7 mouse cellular contexts compared by ENCODE assay signal in genomic region chr14:21051380-21052111, GRCm38 (mm10). TPM values are rescaled to one million over a fixed set of nuclear protein-coding genes. Genes with fewer than 3 reads are reported as not detected.
DNase-seq lines count a peak whose midpoint lies in the region; ATAC-seq and TF ChIP-seq lines count a peak whose summit lies in the region.

No protein-coding gene starts in this region.

- peak overlapping the region; percentile 83 for H3K4me3 ChIP-seq in lung, postnatal 0 days (ENCODE audit: low read depth, low read length)
- H3K4me3 ChIP-seq in embryonic facial prominence, embryonic 14.5 days (ENCODE audit: low read depth, low read length): peak overlapping the region; percentile 88
- H3K4me3 ChIP-seq in limb, embryonic 11.5 days (ENCODE audit: low read depth, low read length): peak overlapping the region; percentile 88
- H3K4me3 ChIP-seq in olfactory bulb, adult 2 months (ENCODE audit: insufficient read depth, low read depth, low read length): peak overlapping the region; percentile 77

- no peak for TF ChIP-seq EP300 in lung, postnatal 0 days (IDR thresholded peaks at IDR 0.05)

- no peaks in the 10 kb centered on the region for H3K4me1 ChIP-seq in lung, postnatal 0 days (ENCODE audit: insufficient read depth, low read depth, low read length)
- H3K4me1 ChIP-seq in embryonic facial prominence, embryonic 14.5 days (ENCODE audit: control insufficient read depth, insufficient read depth, low read length): peaks cover 12% of the 10 kb centered on the region; the same call in 1 of the 2 replicates
- H3K4me1 ChIP-seq in limb, embryonic 11.5 days (ENCODE audit: control insufficient read depth, insufficient read depth, low read length): 0 out of 2 replicates have a peak, but pooled peaks cover 5% of the 10 kb centered on the region
- no peaks in the 10 kb centered on the region for H3K4me1 ChIP-seq in olfactory bulb, adult 2 months (ENCODE audit: control insufficient read depth, insufficient read depth, low read length)

- no peaks in the 10 kb centered on the region for H3K36me3 ChIP-seq in lung, postnatal 0 days (ENCODE audit: insufficient read depth, low read length)
- H3K36me3 ChIP-seq in embryonic facial prominence, embryonic 14.5 days (ENCODE audit: control insufficient read depth, insufficient read depth, low read length): no peaks in the 10 kb centered on the region
- no peaks in the 10 kb centered on the region; the same call in 1 of the 2 replicates for H3K36me3 ChIP-seq in limb, embryonic 11.5 days (ENCODE audit: control insufficient read depth, insufficient read depth, low read length)

- no peak for TF ChIP-seq POLR2A in olfactory bulb, adult 2 months (IDR thresholded peaks at IDR 0.05; ENCODE audit: insufficient read depth, low read depth, low read length)

- WGBS in lung, postnatal 0 days: 7% methylated on average over 28 of the region's 28 CpGs
- 9% methylated on average over 28 of the region's 28 CpGs for WGBS in embryonic facial prominence, embryonic 14.5 days
- WGBS in limb, embryonic 11.5 days: 9% methylated on average over 28 of the region's 28 CpGs
- WGBS in olfactory bulb, adult 2 months: 3% methylated on average over 28 of the region's 28 CpGs

- no peak for DNase-seq in lung, postnatal 0 days (ENCODE audit: low spot score)
- no peak for DNase-seq in lung, adult 18-20 months
- DNase-seq in embryonic facial prominence, embryonic 14.5 days (ENCODE audit: low spot score): no peak
- DNase-seq in limb, embryonic 11.5 days (ENCODE audit: low spot score): no peak
- DNase-seq in urinary bladder, postnatal 10 days (ENCODE audit: low spot score): no peak
- DNase-seq in adrenal gland, postnatal 14 days: no peak

- no peak for ATAC-seq in lung, postnatal 0 days
- ATAC-seq in embryonic facial prominence, embryonic 14.5 days (ENCODE audit: low read depth): peak; percentile 2; the same call in 1 of the 2 replicates
- no peak for ATAC-seq in limb, embryonic 11.5 days (ENCODE audit: insufficient number of reproducible peaks, low FRiP score, low TSS enrichment, low read depth)

- peak overlapping the region; percentile 75 for H3K9ac ChIP-seq in lung, postnatal 0 days (replicated peaks; ENCODE audit: low read depth)
- H3K9ac ChIP-seq in embryonic facial prominence, embryonic 14.5 days (ENCODE audit: low read depth, low read length): peak overlapping the region; percentile 84
- H3K9ac ChIP-seq in limb, embryonic 11.5 days (ENCODE audit: low read length): peak overlapping the region; percentile 83

- no peak for TF ChIP-seq CTCF in lung, postnatal 0 days (IDR thresholded peaks at IDR 0.05)
- no peak for TF ChIP-seq CTCF in olfactory bulb, adult 2 months (IDR thresholded peaks at IDR 0.05; ENCODE audit: insufficient read depth, low read depth, low read length)

- H3K27me3 ChIP-seq in lung, postnatal 0 days (replicated peaks; ENCODE audit: insufficient read depth, low read length): no peaks in the 10 kb centered on the region
- H3K27me3 ChIP-seq in embryonic facial prominence, embryonic 14.5 days (replicated peaks; ENCODE audit: control insufficient read depth, insufficient read depth, low read length): no peaks in the 10 kb centered on the region
- no peaks in the 10 kb centered on the region for H3K27me3 ChIP-seq in limb, embryonic 11.5 days (ENCODE audit: control insufficient read depth, insufficient read depth, low read length)

- peak overlapping the region; percentile 96 for H3K27ac ChIP-seq in lung, postnatal 0 days (ENCODE audit: low read length)
- H3K27ac ChIP-seq in embryonic facial prominence, embryonic 14.5 days (replicated peaks; ENCODE audit: low read depth, low read length): peak overlapping the region; percentile 91
- H3K27ac ChIP-seq in limb, embryonic 11.5 days (replicated peaks; ENCODE audit: low read depth, low read length): peak overlapping the region; percentile 75
- H3K27ac ChIP-seq in olfactory bulb, adult 2 months (ENCODE audit: insufficient read depth, low read depth, low read length): peak overlapping the region; percentile 95; the same call in 1 of the 2 replicates

- H3K4me2 ChIP-seq in lung, postnatal 0 days (replicated peaks; ENCODE audit: low read depth, low read length): peak overlapping the region; percentile 96
- H3K4me2 ChIP-seq in embryonic facial prominence, embryonic 14.5 days (ENCODE audit: low read depth, low read length): peak overlapping the region; percentile 70
- peak overlapping the region; percentile 87 for H3K4me2 ChIP-seq in limb, embryonic 11.5 days (ENCODE audit: low read depth, severe bottlenecking)

- H3K9me3 ChIP-seq in lung, postnatal 0 days (ENCODE audit: low read length): no peaks in the 10 kb centered on the region
- H3K9me3 ChIP-seq in embryonic facial prominence, embryonic 14.5 days (ENCODE audit: control insufficient read depth, low read length): no peaks in the 10 kb centered on the region
- no peaks in the 10 kb centered on the region for H3K9me3 ChIP-seq in limb, embryonic 11.5 days (ENCODE audit: control insufficient read depth, low read length)

RNA-seq across cellular contexts. Expression of gene Ap3m1, which starts 0.8 kb away (rescaled TPM):
- polyA plus RNA-seq in lung, postnatal 0 days (2015; fragmentation: Nextera tagmentation; extraction: Ambion mirVana): 39.3 and 41.1 TPM in 2 replicates
- 86.4 and 94.2 TPM in 2 replicates for polyA plus RNA-seq in embryonic facial prominence, embryonic 14.5 days (2014; fragmentation: Nextera tagmentation; extraction: Ambion mirVana)
- polyA plus RNA-seq in limb, embryonic 11.5 days (2014; fragmentation: Nextera tagmentation; extraction: Ambion mirVana): 87.6 and 104 TPM in 2 replicates
- not detected in 2 replicates for polyA plus RNA-seq in olfactory bulb, adult 2 months (2012; ENCODE audit: insufficient read depth, insufficient read length, low replicate concordance, missing spikeins)
- 87.7 and 99.3 TPM in 2 replicates for total RNA-seq in adrenal gland, postnatal 14 days (2021)

RNA-seq across cellular contexts. Expression of gene Adk, which starts 0.8 kb away (rescaled TPM):
- polyA plus RNA-seq in lung, postnatal 0 days (2015; fragmentation: Nextera tagmentation; extraction: Ambion mirVana): 238 and 275 TPM in 2 replicates
- polyA plus RNA-seq in embryonic facial prominence, embryonic 14.5 days (2014; fragmentation: Nextera tagmentation; extraction: Ambion mirVana): 131 and 133 TPM in 2 replicates
- 146 and 149 TPM in 2 replicates for polyA plus RNA-seq in limb, embryonic 11.5 days (2014; fragmentation: Nextera tagmentation; extraction: Ambion mirVana)
- not detected in 2 replicates for polyA plus RNA-seq in olfactory bulb, adult 2 months (2012; ENCODE audit: insufficient read depth, insufficient read length, low replicate concordance, missing spikeins)
- total RNA-seq in adrenal gland, postnatal 14 days (2021): 97.4 and 164 TPM in 2 replicates
